Mouse (Mus musculus) CD4-positive helper T cell, adult 2 months (primary cell): ENCODE results near the gene Gm20518.

Experiments used
- DNase-seq: peaks from one replicate; pipeline ENCODE4 v3.0.0-alpha.2; 2012; ENCODE audit warnings: low read depth, missing footprints, low spot score

Gene Gm20518

DNA sequence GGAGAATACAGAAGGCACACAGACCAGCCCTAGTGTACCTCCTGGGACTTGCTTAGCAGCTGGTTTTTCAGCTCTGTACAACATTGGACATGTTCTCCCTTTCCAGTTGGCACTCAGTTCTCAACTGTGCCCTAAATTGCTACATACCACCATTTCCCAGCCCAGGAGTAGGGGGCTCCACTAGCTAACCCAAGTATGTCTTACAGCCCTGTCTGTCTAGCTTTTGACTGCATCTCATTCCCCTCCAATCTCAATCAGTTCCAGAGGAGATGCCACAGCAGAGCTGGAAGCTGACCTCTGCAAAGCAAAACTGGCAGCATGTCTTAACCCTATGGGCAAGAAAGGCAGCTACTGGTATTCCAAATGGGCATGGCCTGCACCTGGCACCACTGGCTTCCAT lies 4.6 kb upstream of the Gm20518 start:
- DNase-seq = no peak

GRCm38 (mm10) chr16:17893923-17894322 lies 2.5 kb upstream of the Gm20518 start, which contains the start of gene Tssk1:
Gene Tssk1 (plus strand): TSS chr16:17894223.
- no peak for DNase-seq

DNA sequence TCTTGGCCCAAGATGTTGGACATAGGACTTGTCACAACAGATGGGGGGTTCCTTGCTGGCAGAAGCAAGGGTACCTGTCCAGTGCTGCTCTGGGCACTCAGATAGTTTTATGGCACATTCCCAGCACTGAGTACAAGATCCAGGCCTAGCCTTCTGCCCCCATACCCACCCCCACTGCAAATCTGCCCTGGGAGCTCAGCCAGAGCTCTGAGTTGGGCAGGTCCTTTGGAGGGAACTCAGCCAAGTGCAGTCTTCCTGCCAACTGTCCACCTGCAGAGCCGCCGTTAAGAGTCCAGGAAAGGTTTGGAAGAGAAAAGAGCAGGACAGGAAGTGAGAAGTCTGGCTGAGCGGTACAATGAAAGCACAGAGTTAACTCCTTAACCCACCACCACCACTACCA lies 1.1 kb upstream of the Gm20518 start:
- DNase-seq = no peak

- no peak for DNase-seq
Observed at GRCm38 (mm10) chr16:17890917-17891566, 429 bp downstream of the Gm20518 start.

DNA sequence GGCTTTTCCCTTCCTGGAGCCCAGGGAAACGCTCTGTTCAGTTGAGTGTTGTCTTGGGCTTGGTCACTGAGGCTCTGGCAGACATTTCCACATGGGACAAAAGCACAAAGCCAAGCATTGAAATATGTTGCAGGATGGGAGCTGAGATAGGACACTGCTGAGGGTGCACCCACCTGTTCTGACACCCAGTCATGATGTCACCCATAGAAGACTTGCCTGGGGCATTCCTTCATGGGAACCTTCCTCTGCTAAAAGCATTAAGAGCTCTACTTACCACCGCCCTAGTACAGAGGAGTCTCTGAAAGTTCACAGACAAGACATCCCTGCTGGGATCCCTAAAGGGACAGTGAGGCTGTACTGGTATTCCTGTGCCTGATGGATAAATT lies 1.1 kb downstream of the Gm20518 start:
- no peak for DNase-seq

DNA sequence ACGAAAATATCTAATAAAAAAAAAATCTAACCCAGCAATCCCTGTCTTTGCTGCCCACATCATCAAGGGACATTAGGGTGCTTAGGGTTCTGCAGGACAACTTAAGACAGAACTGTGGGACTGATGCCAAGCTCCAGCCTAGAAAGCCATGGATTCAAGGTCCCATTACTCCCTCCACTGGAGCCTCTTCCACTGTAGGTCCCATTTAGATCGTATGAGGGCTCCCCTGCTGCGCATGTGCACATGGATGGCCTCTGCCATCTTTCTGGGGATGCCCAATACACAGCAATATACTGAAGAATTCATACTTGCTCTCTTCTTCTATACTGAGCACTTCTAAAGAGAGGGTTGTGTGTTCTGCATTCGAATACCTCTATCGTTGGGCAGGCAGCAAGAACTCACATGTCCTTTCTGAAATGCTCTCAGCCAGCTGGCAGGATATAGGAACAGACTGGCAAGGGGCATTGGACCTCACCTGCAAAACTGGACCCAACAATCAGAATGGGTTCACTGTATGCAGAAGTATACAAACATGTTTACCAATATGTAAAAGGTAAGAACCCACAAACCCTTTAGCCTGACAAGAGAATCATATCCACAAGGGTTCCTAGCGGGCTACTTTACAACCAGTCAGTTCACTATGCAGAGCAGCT lies 1.7 kb downstream of the Gm20518 start:
- DNase-seq = no peak

- DNase-seq = no peak
Observed at GRCm38 (mm10) chr16:17884116-17884515, 7.4 kb downstream of the Gm20518 start.

DNA sequence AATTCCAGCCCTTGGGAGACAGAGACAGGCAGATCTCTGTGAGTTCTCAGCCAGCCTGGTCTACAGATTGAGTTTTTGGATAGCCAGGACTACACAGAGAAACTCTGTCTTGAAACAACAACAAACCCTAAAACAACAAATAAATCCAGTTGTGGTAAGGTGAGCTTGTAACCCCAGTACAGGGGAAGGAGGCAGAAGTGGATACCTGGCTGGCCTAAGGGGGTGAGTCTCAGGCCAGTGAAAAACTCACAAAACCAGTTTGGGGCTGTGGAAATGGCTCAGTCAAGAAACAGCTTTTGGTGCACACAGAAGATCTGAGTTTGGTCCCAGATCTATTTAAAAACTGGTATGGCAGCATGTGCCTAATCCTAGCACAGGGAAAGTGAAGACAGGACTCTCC lies 9.3 kb downstream of the Gm20518 start:
- DNase-seq = no peak

GRCm38 (mm10) chr16:17879571-17879970 lies 11.9 kb downstream of the Gm20518 start:
- DNase-seq = no peak

GRCm38 (mm10) chr16:17876096-17876495 lies 15.4 kb downstream of the Gm20518 start:
- DNase-seq = no peak

DNA sequence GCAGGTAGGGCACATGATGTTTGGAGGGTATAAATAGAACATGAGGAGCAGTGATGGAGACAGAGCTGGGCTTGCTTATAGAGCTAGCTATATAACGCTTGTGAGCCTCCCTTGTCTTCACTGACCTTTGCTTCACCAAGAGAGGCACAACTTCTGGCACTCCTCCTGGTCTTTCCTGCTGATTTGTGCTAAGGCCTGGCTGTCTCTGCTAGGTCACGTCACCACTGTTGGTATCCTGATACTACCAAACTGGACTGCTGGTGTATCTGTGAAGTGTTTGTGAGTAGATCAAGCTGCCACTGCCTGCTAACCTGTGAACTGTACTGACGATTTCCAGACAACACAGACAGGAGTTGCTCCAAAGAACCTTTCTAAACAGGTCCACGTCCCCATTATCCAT lies 16.3 kb downstream of the Gm20518 start:
- DNase-seq = no peak

DNA sequence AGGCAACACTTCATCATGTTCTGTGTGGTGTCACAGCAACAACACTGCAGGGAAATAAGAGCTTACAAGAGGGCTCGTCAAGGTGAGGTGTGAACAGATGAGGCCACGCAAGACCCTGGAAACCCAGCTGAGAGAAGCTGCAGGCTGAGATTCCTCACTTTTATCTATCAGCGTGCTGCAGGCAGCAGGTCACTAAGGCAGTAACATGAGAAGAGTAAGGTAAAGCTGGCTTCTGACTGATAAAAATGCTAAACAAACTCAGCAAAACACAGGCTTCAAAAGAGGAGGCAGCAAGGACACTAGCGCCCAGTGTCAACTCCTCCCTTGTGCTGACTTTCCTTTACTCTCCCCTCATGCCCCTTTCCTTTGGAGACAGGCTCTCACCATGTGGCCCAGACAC lies 18.5 kb downstream of the Gm20518 start:
- no peak for DNase-seq

DNA sequence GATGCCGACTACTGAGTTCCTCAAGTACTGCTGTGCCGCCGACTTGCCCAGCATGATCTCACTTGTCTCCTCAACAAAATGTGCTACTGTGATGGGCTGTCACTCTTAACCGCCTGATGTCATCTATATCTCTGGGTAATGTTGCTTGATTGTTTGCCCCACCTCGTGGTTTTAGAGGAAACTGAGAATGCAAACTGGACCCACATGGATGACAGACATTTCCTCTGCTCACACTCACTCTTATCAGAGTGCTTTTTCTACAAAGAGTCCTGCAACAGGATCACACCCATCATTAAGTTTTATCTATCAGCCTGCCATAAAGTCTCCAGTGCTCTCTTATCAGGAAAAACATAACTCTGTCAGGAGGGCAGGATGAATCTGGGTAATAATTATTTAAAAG lies 20.2 kb downstream of the Gm20518 start:
- no peak for DNase-seq

- DNase-seq = no peak
Observed at GRCm38 (mm10) chr16:17865770-17866169, 25.7 kb downstream of the Gm20518 start.

DNA sequence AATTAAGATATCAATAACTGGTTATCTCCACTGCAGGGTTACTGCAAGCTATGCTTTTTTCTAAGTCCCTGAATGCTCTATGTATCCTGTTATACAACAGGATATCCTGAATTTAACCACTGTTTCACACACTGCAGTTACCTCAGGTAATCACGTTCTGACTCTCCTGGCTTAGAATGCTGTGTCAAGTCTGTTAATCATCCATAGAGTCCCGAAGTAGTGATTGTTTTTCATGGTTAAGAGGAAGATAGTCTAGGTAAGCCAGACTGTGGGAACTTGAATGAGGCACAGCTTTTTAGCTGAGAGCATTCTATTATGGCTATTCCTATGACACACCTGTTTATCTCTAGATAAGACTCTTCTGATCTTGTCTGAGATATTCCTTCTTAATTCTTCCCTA lies 26.2 kb downstream of the Gm20518 start:
- no peak for DNase-seq

DNA sequence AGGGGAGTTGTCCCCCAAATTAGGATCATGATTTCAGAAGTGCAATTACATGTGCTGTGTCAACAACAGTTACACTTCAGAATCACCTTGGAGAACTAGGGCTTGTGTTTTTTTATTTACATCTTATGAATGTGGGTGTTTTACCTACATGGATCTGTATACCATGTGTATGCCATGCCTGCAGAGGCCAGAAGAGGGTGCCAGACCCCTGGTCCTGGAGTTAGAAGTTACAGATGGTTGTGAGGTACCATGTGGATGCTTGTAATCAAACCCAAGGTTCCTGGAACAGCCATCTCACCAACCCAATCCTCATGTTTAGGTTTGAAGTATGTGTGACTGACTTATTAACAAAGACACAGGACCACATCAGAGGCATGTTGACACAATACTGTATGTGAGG lies 32.9 kb downstream of the Gm20518 start:
- peak; percentile 35 for DNase-seq

DNA sequence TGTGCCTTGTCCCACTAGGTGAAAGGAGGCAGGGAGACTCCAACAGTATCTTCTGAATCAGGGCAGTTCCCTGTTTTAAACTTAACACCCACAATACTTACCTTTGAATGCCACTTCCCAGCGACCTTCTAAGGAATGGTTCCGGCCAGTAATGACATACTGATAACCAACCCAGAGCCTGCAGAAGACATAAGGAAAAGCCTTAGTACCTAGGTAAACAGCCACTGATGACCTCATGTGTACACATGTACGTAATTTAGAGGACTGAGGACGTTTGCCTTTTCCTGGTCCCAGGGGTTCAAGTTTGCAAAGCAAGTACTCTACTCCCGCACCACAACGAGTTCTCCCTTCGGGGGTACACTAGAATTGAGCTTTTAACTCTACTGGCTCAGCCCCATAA lies 34.3 kb downstream of the Gm20518 start:
- DNase-seq = no peak

GRCm38 (mm10) chr16:17853263-17853662 lies 38.2 kb downstream of the Gm20518 start:
- no peak for DNase-seq

- DNase-seq = no peak
Observed at GRCm38 (mm10) chr16:17851860-17852259, 39.6 kb downstream of the Gm20518 start.

GRCm38 (mm10) chr16:17851331-17851730 lies 40.1 kb downstream of the Gm20518 start:
- DNase-seq = no peak

DNA sequence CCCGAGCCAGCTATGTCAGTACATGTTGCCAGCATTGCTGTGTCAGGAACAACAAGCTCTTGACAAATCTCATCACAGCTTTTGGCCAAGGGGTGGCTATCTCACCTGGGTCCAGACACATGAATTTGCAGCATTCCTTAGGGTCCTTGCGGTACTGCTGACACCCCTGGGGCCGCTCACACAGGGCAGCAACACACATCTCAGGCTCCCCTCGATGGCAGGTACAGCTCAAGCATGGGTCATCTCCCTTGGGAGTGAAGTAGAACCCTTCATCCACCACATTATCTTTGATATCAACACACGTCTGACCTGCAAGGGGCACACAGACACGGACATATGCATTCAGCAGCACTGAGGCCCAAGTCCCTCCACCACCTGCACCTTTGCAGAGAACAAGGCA lies 42.0 kb downstream of the Gm20518 start:
- DNase-seq = no peak

- DNase-seq = peak; percentile 50
Observed at GRCm38 (mm10) chr16:17848928-17849327, 42.5 kb downstream of the Gm20518 start.

DNA sequence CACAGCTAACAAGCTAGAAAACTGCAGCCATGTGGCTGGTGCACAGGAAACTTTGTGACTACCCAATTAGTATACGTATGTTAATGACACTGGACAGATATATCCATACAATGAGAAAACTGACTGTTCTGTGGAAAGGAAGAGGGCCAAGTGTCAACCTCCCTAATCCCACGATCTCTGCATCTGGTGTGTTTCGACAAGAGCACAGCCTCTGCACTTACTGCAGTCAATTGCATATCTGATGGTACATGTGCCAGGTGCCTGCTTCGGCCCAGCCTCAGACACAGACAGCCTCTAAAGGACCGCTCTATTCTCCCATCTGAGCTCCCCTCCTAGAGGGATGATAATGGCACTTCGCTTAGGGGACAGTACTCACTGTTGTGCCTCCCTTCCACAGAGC lies 43.0 kb downstream of the Gm20518 start:
- no peak for DNase-seq
